Mouse (Mus musculus) adrenal gland, postnatal 36 days (tissue): ENCODE results near the gene Trip4. TPM values are rescaled to one million over a fixed set of nuclear protein-coding genes. Genes with fewer than 3 reads are reported as not detected.

Experiments used
- DNase-seq, 2 experiments: peaks; one replicate each; pipeline ENCODE4 v3.0.0; 2021; ENCODE audit warnings: mixed read lengths in 1 of 2
- total RNA-seq, 2 experiments: library from RNA; stranded (reverse); gene quantifications; 2 replicates each; pipeline ENCODE4 v1.2.3; 2021

Gene Trip4
- total RNA-seq, 2 experiments from 2014 or later = 33.2 to 45.0 TPM

DNA sequence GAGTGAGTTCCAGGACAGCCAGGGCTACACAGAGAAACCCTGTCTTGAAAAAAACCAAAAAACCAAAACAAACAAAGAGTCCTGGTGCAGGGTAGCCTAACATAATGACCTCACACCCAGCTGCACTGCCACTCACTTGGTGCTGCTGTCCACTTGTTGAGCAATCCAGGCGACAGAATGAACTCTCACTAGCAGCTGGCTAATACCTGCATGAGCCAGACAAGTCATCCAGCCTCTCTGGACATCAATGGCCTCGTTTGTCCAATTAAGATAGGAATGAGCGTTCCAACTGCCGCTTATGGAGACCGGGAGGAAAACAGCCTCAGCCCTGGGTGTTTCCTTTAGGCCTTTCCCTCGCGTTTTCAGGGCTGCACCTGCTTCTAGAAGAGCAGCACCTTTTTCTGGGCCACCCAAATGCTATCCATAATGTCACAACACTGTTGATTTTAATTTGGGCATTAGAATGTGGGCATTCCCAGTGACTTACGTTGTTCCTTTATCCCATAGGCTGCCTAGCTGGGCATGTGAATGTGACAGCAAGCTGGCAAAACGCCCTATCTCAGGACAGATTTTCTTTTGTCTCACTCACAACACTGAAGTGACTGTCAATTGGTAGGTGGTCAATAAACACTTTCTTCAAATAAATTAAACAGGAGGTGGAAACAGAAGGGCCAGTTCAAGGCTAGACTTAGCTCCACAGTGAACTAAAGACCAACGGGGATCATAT, 73.8 kb downstream of the Trip4 start:
- no peak for DNase-seq

DNA sequence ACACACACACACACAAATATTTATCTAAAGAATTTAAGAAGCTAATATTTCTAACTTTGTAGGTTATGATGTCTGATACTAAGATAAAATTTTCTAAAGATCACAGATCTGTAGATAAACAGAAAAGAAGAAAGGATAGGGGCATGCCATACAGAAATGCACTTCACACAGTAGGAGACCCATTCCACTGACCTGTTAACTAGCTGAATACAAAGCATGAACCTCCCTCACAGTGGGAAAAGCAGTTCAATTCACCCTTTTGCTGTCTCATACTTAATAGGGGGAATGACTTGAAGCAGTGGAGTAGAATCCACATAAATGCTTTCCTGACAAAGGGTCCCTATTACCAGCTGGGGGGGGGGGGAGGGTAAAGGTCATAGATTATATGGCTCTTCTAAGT, 75.0 kb downstream of the Trip4 start:
- no peak for DNase-seq

DNA sequence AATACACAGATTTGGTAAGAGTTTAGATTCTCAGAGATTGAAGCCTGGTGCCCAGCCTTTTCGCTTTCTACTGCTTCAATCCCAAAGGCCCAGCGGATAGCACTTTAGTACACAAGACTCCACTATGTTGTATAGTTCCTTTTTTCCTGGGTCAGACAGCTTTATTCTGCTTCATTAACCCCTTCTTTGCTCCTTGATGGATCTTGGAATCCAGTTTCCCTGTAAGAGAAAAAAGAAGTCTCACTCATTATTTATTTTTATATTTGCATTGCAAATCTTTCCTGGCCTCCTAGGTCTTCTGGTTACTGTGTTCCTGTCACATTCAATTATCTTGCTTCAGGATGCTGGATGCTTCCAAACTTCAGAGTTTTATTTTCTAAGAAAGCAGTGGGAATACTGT, 75.4 kb downstream of the Trip4 start:
- no peak for DNase-seq

DNA sequence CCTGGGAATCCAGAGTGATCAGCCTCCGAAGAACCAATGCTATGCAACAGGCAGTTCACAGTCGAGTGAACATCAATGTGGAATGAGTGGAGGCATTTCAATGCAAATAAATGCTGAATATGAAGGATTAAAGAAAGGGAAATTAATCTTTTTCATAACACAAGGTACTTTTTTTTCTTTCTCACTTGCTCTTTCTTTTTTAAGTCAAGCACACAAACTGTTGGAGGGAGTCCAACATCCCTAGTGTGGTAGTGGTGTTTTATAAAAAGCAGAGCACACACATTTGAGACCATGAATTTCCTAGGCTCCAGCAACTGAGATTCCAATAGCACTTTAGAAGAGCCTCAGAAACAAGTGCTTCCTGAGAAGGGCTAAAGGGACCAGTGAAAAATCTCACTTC, 76.6 kb downstream of the Trip4 start:
- DNase-seq = no peak

DNA sequence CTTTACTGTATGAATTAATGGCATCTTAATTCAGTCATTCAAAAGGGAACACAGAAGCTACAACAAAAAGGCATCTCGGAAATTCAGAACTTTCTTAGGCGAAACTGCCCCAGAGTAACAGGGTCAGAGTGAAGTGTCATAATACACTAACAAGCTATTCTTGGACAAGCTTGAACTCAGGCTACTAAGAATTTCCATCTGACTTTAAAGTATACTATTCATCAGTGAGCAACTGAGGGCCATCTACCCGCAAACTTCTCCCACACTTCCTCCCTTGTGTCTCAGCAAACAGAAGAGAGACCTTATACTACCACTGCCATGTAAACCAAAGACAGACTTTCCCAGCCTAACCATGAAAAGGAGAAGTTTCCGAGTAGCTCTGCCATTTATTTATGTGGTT, 77.4 kb downstream of the Trip4 start:
- no peak for DNase-seq

DNA sequence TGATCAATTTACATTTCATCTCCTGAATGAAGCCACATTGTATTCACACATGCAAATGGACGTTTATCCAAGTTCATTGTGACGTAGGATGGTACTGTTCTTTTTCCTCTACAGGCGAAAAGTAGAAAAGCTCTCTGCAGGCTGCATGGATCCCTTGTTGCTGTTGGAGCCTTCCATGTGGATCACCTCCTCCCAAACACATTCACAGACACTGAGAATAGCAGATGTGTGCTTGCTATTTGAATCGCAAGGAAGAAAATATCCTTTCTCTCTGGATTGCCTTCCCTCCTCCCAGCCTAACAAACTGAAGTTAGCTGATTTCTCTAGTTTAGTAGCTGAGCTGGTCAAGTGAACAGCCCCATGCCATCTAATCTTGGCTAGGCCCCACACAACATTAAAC, 78.3 kb downstream of the Trip4 start:
- DNase-seq = no peak

DNA sequence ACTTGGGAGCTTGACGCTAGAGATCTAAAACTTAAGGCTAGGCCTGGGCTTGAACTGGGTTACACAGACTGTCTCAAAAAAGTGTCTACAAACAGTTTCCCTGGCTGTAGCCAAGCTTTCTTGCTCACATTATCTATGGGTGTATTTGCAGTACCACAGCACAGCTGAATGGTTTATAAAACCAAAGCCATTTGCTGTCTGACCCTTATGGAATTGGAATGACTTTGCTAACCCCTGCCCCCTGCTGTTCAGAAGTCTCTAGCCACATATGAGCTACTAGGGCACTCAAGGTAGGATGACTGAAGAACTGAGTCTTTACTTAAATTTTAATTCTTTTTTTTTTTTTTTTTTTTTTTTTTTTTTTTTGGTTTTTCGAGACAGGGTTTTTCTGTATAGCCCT, 79.2 kb downstream of the Trip4 start:
- peak; percentile 61 to 75 for DNase-seq

DNA sequence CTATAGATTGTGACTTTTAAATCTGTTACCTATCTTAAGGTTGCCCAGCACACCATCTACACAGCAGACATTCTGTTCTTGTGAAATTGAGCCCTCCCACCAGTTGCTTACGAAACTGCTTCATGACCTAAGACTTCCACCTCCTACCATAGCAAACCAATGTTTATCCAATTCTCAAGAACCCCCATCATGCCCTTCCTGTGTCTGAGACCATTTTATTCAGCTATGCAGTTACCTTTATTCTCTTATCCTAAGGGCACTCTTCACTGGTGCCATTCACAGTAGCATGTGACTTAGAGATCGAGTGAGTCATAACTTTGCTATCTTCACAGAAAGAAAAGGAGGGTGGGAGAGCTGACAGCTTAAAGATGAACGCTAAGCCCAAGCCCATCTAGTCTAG, 80.1 kb downstream of the Trip4 start:
- DNase-seq = no peak

DNA sequence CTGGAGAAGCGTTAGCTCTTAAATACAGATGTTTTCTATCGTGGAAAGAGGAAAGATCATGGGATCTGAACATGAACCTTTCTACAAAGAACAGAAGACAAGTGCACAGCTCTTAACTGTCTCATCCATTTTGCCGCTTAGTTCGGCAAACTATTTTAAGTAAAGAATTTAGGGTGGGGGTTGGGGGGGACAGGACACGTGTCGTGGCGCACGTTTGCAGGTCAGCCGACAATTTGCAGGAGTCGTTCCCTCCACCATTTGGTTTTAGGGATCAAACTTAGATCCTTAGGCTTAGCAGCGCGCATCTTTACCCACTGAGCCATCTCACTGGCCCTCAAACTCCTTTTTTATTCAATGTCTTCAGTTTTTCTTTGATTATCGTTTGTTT, 80.6 kb downstream of the Trip4 start:
- DNase-seq = no peak

DNA sequence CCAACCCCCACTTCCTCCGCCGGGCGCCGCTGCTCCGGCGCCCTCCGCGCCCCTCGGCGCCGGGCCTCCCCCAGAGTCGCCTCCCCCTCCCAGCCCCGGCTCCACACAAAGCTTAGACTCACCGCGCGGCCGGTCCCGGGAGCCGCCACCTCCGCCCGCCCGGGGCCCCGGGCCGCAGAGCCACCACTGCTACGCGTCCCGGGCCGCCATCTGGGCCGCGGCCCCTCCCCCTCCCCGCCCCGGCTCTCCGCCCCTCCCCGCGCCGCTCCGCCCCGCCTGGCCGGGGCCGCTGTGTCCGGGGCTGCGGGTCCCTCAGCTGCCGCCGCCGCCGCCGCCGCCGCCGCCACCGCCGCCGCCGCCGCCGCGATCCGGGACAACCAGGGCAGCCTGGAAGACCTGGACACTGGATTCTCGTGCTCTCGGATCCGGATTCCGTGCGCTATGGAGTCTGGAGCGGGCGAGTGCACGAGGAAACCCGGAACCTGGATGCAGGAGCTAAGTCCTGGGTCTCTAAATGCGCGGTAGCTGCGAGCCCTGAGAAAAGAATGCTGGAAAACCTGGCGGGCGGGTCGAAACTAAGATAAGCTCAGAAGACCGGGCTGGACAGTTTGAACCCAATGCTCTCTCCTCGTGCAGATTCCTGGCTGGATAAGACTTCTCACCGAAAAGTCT, 81.1 kb downstream of the Trip4 start, which contains the start of gene Zfp609:
Zfp609 (minus strand) TSS at position 221 of the 672 bp plus-strand sequence.
- DNase-seq = peak; percentile 95

DNA sequence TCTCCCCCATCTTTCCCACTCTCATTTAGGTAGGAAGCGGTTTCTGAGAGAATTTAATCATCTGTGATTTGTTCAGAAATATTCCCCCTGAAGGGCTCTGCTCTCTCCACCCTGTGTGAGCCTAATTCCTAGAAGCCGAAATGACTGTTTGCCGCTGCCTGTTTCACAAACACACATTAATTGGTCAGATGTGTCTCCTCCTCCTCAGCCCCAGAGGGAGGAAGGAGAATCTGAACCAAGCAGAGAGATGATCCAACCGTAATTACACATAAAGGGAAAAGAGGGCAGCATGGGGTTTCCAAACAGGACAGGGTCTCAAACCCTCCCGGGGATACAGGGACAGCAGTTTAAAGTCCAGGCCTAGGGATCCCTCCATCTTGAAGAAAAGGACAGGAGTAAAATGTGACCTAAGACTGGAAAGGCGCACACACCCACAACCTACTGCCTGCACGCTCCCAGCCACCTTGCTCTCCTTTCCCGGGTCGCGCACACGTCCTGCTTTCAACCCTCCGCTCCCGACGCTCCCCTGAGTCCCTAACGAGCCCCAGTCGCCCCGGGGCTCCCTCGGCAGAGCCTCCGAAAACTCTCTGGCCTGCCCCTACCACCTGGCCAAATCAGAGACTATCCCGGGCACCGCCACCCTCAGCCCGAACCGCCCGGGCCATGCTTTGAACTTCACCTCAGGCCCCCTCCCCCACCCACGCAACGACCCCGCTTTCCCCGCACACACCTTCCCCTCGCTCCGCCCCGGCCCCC, 81.8 kb downstream of the Trip4 start:
- peak; percentile 40 to 48 for DNase-seq

DNA sequence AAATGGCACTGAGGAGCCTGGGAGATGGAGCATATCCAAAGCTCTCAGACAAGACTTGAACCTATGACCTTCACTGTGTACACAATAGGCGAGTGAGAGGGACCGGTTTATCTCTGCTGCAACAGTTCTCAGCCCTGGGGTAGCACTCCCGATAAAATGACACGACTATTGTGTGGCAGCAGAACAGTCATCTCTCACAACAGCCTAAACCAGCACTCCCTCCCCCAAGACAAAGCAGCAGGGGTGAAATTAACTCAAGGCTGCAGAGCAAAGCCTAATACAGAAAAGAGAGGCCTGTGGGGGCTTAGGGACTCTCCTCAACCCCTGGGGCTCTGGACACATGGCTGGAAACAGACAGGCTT, 82.4 kb downstream of the Trip4 start:
- no peak for DNase-seq

DNA sequence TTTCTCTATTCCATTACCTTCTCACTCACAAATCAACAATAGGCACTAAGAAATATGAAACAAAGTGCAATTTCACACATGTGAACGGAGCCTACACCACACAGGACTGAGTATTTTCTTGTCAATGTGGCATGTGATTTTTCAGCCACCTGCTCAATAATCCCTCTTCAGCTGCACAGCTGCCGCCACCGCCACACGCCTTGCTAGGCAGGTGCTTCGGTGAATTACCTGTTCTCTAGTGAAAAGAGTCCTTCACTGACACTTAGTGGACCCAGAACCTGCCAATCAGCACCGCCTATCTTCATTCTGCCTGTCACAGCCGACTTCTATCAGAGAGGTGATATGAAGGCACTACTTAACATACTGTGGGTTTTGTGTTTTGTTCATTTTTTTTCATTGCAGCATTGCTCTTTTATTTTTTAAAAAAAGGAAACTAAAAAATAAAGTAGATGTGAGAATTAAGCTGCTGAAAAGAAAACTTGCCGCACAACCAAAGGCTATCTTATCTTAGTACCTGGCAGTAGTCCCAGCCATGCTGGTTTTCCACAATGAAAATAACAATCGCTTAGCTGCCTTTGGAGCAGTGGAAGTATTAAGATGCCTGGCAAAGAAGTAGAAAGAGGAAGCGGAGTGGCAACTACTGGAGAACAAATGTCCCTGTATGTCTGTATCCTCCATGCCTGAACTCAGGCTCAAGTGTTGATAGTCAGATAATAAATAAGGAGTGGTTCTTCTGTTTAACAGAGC, 84.7 kb downstream of the Trip4 start:
- DNase-seq = no peak

DNA sequence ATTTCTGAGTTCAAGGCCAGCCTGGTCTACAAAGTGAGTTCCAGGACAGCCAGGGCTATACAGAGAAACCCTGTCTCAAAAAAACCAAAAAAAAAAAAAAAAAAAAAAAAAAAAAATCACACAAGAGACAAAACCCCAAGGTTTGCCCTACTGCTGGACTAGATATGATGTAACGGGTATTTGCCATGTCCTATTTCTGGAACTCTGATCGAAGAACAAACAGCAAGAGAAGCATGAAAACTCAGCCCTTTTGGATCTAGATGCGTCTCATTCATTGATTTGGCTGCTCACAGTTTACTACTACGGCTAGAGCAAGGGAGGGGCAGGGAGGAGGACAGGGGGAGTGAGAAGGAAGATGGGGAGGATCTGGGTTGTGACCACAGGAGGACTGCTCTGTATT, 86.6 kb downstream of the Trip4 start:
- DNase-seq = no peak

DNA sequence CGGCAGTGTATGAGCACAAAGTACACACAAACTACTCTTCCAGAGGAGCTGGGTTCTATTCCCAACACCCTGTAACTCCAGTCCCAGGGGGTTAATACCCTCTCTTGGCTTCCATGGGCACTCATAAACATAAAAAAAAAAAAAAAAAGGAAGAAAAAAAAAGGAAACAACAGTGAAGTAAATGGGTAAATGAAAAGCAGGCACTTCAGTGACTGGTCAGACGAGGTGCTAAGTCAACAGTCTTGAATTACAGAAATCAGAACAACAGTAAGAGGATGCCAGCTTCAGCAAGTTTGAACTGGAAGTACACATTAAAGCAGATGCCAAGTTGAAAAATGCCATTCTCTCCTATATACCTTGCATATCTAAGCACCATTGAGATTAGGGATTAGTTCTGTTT, 88.3 kb downstream of the Trip4 start:
- DNase-seq = no peak

DNA sequence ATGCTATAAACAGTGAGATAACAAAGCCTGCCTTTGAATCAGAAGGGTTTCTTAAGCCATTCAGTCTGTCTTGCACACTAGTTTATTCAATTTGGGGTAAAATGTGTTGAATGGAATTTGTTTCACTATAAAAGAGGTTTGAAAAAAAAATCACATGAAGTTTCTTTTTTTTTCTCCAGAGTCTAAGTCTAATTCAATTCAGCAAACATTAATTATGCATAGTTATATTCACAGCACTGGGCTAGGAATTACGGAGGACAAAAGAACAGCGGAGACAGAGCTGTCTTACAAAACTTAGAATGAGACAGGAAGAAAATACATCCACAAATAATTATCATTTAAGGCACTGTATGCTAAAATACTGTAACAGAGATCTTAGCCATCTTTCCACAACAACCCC, 90.2 kb downstream of the Trip4 start:
- DNase-seq = no peak

DNA sequence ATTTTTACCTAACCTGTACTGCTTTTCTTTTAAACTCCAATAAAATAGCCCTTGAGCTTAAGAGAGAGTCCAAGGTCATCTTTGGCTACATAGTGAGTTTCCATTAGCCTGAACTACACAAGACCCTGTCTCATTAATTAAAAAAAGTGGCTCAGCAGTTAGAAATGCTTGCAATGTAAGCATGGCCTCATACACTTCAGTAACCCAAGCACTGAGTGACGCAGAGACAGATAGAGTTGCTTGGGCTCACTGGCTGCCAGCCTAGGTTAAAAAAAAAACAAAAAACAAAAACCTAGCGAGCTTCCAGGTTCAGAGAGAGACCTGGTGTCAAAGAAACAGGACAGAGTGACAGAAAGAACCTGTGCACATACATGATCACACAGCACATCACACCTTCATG, 95.8 kb downstream of the Trip4 start:
- DNase-seq = no peak

DNA sequence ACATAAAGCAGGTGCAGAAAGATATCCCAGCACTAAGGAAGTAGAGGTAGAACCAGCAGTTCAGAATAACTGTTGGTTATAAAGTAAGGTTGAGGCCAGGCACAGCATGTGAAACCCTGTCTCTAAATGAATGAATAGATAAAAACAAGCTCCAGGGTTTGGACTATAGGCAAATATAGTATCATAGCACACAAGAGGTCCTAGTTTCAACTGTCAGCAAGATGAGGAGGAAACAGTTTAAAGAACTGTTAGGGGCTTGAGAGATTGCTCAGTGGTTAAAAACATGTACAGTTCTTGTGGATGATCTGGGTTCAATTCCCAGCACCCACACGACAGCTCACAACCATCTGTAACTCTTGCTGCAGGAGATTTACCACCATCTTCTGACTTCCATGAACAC, 96.8 kb downstream of the Trip4 start:
- no peak for DNase-seq

DNA sequence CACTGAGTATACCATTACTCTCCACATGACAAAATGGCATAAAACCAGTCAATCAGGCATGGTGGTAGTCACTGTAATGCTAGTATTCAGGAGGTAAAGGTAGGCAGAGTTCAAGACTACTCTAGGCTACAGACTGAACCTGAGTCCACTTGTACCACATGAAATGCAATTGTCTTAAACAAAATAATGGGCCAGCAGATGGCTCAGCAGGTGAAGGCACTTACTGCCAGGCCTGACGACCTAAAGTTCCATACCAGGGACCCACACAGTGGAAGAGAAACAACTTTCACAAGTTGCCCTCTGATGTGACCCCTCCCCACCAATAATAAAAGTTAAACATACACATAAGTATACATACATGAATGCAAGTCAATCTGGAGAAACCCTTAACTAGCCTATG, 100.8 kb downstream of the Trip4 start:
- DNase-seq = no peak

DNA sequence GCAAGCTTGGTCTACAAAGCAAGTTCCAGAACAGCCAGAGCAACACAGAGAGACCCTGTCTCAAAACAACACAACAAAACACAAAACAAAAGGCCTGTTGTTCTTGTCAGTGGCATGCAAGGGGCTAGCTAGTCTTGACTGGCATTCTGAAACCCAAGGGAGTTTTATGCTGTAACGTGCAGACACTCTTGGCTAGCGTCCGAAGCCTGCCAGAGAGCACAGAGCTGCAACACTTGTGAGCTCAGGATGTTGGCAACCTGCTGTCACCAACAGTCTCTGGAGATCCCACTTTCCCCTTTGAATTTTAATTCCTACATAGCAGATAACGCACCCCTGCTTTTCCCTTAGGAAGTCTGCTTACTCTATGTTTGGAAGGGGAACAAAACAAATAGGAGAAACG, 101.3 kb downstream of the Trip4 start:
- DNase-seq = peak; percentile 18 to 47

DNA sequence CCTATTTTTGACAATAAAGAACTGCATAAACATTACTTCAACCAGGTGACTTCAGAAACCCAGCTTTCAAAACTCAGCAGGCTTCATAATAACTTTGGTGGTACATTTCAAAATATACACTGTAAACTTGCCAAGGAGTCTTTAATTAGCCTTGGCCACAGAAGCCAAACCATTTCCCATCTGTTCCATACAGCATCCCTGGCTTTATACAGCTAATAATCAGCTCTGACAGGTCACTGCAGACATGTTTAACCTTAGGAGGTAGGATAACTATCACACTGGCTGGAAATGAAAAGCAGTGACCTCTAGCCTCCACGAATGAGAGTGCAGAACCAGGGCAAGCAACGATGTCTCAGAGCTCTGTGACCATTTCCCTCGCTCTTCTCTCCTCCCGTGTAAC, 108.8 kb downstream of the Trip4 start:
- DNase-seq = no peak

DNA sequence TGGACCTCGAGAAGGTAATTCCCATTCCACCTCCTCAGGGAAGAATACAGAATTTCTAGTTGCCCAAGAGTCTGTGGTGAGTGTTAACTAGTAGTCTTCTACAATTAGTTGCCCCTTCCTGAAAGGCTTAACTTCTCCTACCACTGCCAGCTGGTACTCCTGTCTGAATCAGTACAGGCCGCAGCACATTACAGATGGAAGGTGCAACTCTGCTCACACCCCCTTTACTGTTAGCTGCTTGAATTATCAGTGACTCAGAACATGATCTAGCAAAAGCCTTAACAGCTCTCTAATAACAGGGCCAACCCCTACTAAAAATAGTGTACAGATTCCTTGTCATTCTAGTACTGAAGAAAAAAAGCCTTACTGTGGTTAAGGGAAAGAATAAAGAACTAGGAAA, 112.9 kb downstream of the Trip4 start:
- DNase-seq = no peak

DNA sequence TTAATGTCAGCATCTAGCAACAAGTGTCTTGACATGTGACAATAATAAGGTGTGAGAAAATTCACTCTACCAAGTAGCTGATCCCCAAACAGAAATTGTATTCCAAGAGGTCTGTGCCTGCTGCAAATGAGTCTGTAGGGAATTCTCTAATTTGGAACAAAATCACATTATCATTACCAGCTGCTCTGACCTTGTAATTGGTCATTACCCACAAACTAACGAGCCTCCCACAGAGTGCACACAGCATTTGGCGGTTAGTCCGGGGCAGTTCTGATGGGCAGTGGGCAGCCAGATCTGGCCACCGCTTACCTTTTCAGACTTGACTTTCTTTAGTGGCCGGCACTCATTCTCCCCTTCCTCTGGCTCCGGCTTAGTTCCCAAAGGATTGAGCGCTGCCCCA, 114.3 kb downstream of the Trip4 start:
- no peak for DNase-seq
